Mouse (Mus musculus) heart, adult 2 months (tissue): ENCODE data around the gene Rpl13.

ENCODE experiments used
- CTCF ChIP-seq: fragments of 200-600 bp; IDR thresholded peaks from 2 replicates; pipeline ENCODE4 v1.8.1; 2022; ENCODE audit warnings: antibody characterized with exemption, mild to moderate bottlenecking, moderate library complexity
- EP300 ChIP-seq: fragments of 200-500 bp; IDR thresholded peaks from 2 replicates; pipeline ENCODE4 v1.6.1; 2011; ENCODE audit warnings: low read depth, low read length, control low read depth; ENCODE audit not compliant: insufficient read depth
- POLR2A ChIP-seq: fragments of 200-500 bp; IDR thresholded peaks from 2 replicates; pipeline ENCODE4 v1.6.1; 2011; ENCODE audit warnings: mild to moderate bottlenecking, low read depth, low read length, control low read depth; ENCODE audit not compliant: insufficient read depth

DNA sequence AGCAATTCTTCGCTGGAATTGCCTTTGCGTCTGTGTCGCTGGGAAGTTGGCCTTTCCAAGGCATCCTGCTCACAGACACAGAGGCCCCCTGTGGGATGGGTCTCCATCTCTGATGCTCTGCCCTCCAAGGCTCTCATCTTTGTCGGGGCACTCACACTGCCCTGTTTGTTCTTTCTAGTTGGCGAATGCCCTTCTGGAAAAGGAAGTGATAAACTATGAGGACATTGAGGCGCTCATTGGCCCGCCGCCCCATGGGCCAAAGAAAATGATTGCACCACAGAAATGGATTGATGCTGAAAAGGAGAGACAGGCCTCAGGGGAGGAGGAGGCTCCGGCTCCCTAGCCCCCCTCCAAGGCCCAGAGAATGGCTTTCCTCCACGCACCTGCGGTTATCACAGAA is 4.9 kb upstream of the Rpl13 start:
- TF ChIP-seq CTCF (no peak), POLR2A (no peak), EP300 (no peak)
